Mouse (Mus musculus): ENCODE data around the gene Smim24. TPM values are rescaled to one million over a fixed set of nuclear protein-coding genes. Genes with fewer than 3 reads are reported as not detected.
A peak's percentile ranks its signal among the peaks of the same experiment; 100 is the strongest.

Gene Smim24
- polyA plus RNA-seq, 1 experiment from 2014 or later: 2.3 TPM

DNA sequence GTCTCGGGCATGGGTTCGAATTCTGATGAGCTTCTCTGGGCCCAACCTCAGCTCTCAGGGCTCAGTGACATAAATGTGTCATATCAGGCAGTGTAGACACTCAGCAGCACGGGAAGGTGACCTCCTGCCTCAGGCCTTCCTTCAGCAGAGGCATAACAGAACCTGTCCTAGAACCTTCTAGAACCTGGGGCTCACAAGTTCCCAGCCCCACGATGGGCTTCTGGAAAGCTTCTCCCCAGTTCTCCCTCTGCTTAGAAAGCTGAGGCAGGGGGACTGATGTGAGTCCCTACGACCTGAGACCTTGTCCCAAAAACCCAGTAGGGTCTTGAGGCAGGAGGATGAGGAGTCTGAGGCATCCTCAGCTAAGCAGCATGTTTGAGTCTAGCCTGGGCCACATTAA lies 22.3 kb downstream of the Smim24 start:
- ATAC-seq (ENCODE audit: low FRiP score): no peak
- Histone ChIP-seq H3K4me3 (ENCODE audit: low read depth, low read length) (no peak overlapping the region), H3K4me2 (no peak overlapping the region), H3K36me3 (ENCODE audit: control insufficient read depth, insufficient read depth, low read length) (no peaks in the 10 kb centered on the region), H3K27ac (ENCODE audit: low read depth, low read length) (no peak overlapping the region), H3K4me1 (ENCODE audit: control insufficient read depth, insufficient read depth, low read length) (peaks cover 27% of the 10 kb centered on the region), H3K9me3 (ENCODE audit: control insufficient read depth, low read length) (no peaks in the 10 kb centered on the region), H3K9ac (ENCODE audit: low read length) (no peak overlapping the region), H3K27me3 (ENCODE audit: control insufficient read depth, insufficient read depth, low read length) (no peaks in the 10 kb centered on the region; the same call in 1 of the 2 replicates)
- peak; percentile 81 for DNase-seq (ENCODE audit: low spot score, missing footprints)
- whole genome bisulfite sequencing: 80% methylated on average over 5 of the region's 5 CpGs

DNA sequence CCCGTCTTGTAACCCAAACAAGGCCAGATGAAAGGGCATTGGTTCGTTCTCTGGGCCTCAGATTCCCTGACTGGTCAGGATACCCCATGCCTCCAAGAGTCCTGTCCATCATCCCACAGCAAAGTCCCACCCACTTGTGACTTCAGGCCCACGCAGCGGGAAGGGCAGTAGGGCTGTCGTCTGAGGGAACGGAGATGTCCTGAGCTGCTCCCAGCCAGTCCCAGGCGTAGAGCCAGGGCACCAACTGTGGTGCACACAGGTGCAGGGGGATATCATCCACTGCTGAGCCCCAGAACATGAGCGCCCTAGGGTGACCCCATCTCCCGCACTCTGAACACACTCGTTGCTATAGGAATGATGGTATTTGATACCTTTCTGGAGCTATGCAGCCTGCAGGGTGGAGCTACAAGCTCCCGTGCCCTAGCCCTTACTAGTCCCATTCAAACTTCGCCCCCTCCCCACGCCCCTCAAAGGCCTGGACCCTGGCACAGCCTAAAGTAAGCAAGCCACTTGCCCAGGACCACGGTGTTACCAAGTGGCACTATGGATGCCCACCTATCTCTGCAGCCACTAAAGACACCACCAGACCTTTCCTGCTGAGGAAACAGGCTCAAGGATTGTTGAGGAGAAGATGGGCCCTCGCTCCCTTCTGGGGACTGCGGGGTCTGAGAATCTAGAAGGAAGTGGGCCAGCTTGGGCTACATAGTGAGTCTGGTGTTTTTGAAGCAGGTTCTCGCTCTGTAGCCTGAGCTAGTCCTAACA lies 22.9 kb downstream of the Smim24 start:
- no peak overlapping the region for H3K27ac ChIP-seq (ENCODE audit: low read depth, low read length)
- H3K4me2 ChIP-seq: no peak overlapping the region
- ATAC-seq (ENCODE audit: low FRiP score) (no peak), DNase-seq (ENCODE audit: low spot score, missing footprints) (peak; percentile 72)
- H3K4me1 ChIP-seq (ENCODE audit: control insufficient read depth, insufficient read depth, low read length): peaks cover 27% of the 10 kb centered on the region
- H3K9ac ChIP-seq (ENCODE audit: low read length): no peak overlapping the region
- WGBS: 68% methylated on average over 17 of the region's 17 CpGs
- no peaks in the 10 kb centered on the region; the same call in 1 of the 2 replicates for H3K27me3 ChIP-seq (ENCODE audit: control insufficient read depth, insufficient read depth, low read length)
- no peak overlapping the region for H3K4me3 ChIP-seq (ENCODE audit: low read depth, low read length)
- no peaks in the 10 kb centered on the region for H3K36me3 ChIP-seq (ENCODE audit: control insufficient read depth, insufficient read depth, low read length)
- no peaks in the 10 kb centered on the region for H3K9me3 ChIP-seq (ENCODE audit: control insufficient read depth, low read length)

DNA sequence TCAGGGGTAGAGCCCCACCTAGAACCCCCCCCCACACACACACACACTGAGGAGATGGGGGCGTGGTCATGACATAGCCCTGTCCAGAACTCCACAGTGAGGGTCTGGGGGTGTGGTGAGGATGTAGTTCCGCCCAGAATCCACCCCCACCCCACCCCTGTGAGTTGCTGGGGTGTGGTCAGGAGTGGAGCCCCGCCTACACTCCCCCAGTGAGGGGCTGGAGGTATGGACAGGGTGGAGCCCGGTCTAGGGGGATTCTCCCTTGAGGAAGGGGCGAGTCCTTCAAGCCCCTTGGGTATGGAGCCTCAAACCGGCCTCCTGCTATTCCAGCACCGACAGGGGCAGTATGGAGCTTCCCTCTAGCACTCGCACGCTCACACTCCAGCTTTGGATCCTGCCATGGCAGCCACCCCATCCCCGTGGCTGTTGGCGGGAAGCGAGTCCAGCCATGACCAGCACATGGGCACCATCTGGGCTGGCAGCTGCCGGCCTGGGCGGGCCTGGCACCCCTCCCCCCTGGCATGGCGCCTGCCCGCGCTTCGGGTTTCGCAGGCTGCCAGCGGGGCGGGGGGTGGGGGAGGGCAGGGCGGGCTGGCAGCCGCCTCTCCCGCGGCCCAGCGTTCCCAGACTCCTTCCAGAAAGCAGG lies 23.9 kb downstream of the Smim24 start:
- Histone ChIP-seq H3K9me3 (ENCODE audit: control insufficient read depth, low read length) (no peaks in the 10 kb centered on the region), H3K4me1 (ENCODE audit: control insufficient read depth, insufficient read depth, low read length) (peaks cover 27% of the 10 kb centered on the region), H3K4me3 (ENCODE audit: low read depth, low read length) (peak overlapping the region; percentile 31), H3K9ac (ENCODE audit: low read length) (peak overlapping the region; percentile 34), H3K4me2 (peak overlapping the region; percentile 69), H3K27ac (ENCODE audit: low read depth, low read length) (no peak overlapping the region), H3K27me3 (ENCODE audit: control insufficient read depth, insufficient read depth, low read length) (no peaks in the 10 kb centered on the region; the same call in 1 of the 2 replicates), H3K36me3 (ENCODE audit: control insufficient read depth, insufficient read depth, low read length) (no peaks in the 10 kb centered on the region)
- ATAC-seq (ENCODE audit: low FRiP score): peak; percentile 59
- DNase-seq (ENCODE audit: low spot score, missing footprints): peak; percentile 94
- WGBS: under 1% methylated on average over 25 of the region's 26 CpGs

DNA sequence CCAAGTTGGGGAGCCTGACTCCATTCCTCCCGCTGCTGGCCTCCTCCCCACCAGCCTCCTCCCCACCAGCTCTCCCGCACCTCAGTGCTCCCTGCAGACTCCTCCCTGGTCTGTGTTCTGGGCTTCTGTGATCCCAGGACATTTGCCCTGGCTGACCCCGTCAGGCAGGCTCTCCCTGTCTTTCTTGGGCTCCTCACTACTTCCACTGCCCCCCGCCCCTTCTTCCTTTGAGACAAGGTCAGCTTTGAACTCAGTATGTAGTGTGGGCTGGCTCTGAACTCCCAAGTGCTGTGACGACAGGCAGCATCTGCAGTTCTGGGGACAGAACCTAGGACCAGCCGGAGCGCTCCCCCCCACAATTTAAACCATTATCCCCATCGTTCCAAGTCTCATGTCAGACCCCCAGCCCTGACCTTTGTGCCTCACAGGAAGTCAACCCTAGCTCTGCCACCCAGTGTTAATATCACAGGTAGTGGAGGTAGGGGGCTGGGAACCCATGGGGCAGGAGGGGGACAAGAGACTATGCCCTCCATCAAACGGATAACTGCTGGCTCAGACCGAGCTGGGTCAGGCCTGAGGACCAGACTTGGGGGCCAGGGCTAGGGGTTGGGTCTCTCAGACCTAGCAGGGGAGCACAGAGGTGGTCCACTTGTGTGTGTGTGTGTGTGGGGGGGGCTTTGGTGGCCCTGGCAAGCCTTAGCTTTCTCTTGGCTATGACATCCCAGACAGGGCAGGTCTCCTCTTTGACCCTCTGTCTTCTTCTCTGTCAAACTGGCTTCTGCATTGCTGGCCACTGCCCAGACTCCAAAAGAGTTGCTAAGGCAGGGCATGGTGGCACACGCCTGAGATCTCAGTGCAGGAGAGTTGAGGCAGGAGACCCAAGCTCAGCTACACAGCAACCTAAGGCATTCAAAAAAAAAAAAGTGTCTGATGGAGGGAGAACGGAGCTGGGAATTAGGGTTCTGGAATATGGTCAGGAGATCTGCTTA lies 24.7 kb downstream of the Smim24 start:
- no peaks in the 10 kb centered on the region; the same call in 1 of the 2 replicates for H3K27me3 ChIP-seq (ENCODE audit: control insufficient read depth, insufficient read depth, low read length)
- DNase-seq (ENCODE audit: low spot score, missing footprints) (peak; percentile 82), ATAC-seq (ENCODE audit: low FRiP score) (0 out of 2 replicates have a peak, but pooled peaks have one; percentile 0)
- 43% methylated on average over 12 of the region's 12 CpGs for WGBS
- H3K36me3 ChIP-seq (ENCODE audit: control insufficient read depth, insufficient read depth, low read length): no peaks in the 10 kb centered on the region
- peak overlapping the region; percentile 69 for H3K4me2 ChIP-seq
- peak overlapping the region; percentile 34 for H3K9ac ChIP-seq (ENCODE audit: low read length)
- H3K27ac ChIP-seq (ENCODE audit: low read depth, low read length): no peak overlapping the region
- no peaks in the 10 kb centered on the region for H3K9me3 ChIP-seq (ENCODE audit: control insufficient read depth, low read length)
- peak overlapping the region; percentile 31 for H3K4me3 ChIP-seq (ENCODE audit: low read depth, low read length)
- H3K4me1 ChIP-seq (ENCODE audit: control insufficient read depth, insufficient read depth, low read length): peaks cover 27% of the 10 kb centered on the region

DNA sequence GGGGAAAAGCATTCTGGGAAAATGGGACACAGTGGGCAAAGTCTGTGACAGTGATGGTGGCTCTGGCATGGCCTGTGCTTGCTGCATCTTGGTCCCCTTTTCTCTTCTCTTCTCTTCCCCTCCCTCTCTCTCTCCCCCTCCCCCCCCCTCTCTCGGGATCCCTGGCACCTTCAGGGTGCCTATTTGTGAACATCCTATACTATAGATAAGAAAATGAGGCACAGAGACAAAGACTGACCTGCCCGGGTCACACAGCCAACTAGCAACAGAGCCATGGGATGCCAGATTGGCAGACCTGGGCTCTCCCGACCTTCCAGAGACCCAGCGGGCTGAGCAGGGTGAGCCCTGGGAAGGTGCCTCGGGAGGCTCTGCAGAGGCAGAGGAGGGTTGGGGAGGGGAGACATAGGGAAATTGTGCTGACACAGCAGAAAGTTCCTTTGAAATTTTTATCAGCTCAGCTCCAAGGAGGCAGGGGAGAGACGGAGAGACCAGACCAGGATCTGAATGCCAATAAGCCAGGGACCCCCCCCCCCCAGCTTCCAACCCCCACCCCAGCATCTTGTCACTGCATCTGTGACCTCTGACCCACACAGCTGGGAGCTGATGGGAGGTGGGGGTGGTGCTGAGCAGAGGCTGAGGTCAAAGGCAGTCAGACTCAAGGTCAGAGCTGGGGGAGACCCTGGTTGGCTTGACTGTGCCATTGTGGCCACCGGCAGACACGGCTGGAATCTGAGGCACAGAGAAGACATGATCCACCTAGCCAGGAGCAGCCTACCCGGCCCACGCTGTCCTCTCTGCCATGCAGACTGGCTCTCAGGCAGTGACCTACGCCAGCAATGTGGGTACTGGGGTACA lies 25.6 kb downstream of the Smim24 start:
- ATAC-seq (ENCODE audit: low FRiP score) (no peak), DNase-seq (ENCODE audit: low spot score, missing footprints) (peak; percentile 60)
- Histone ChIP-seq H3K27ac (ENCODE audit: low read depth, low read length) (no peak overlapping the region), H3K4me2 (no peak overlapping the region), H3K4me3 (ENCODE audit: low read depth, low read length) (no peak overlapping the region), H3K36me3 (ENCODE audit: control insufficient read depth, insufficient read depth, low read length) (no peaks in the 10 kb centered on the region), H3K27me3 (ENCODE audit: control insufficient read depth, insufficient read depth, low read length) (no peaks in the 10 kb centered on the region), H3K4me1 (ENCODE audit: control insufficient read depth, insufficient read depth, low read length) (peaks cover 27% of the 10 kb centered on the region), H3K9me3 (ENCODE audit: control insufficient read depth, low read length) (no peaks in the 10 kb centered on the region), H3K9ac (ENCODE audit: low read length) (no peak overlapping the region)
- 51% methylated on average over 11 of the region's 11 CpGs for WGBS

DNA sequence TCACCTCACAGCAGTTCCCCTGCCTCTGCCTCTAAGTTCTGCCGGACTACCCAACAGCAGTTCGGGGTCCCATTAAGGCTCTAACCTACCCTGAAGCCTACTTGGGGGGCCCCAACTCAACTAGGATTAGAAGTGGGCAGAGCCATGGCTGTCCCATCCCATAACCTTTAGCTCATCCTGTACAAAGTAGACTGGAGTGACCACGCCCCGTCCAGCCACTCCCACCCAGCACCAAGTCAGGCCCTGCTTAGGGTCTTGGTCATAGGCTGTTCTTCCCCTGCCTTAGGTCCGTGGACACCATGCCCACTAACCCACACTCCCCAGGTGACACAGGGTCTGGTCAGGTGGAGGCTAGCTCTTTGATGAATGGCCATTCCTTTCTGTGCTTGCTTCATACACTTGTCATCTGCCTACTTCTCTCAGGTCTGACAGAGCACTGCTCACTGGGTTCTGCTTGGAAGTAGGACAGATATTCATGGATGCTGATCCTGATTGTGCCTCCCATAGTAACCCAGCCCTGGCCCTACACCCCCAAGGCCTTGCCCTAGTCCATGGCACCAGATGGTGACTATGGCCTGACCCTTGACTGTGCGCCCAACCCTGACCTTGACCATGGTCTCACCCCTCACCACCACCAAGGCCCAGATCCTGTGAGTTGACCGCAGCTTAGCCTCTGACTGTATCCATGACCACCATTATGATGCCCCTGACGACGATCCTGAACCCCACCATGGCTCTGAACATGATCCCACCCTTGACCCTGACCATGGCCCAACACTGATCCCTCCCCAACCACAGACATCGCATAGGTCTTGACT lies 26.5 kb downstream of the Smim24 start:
- H3K4me3 ChIP-seq (ENCODE audit: low read depth, low read length): no peak overlapping the region
- no peak overlapping the region for H3K27ac ChIP-seq (ENCODE audit: low read depth, low read length)
- 92% methylated on average over 10 of the region's 10 CpGs for WGBS
- no peak overlapping the region for H3K9ac ChIP-seq (ENCODE audit: low read length)
- no peaks in the 10 kb centered on the region for H3K9me3 ChIP-seq (ENCODE audit: control insufficient read depth, low read length)
- DNase-seq (ENCODE audit: low spot score, missing footprints) (peak; percentile 81), ATAC-seq (ENCODE audit: low FRiP score) (no peak)
- peaks cover 19% of the 10 kb centered on the region for H3K4me1 ChIP-seq (ENCODE audit: control insufficient read depth, insufficient read depth, low read length)
- H3K36me3 ChIP-seq (ENCODE audit: control insufficient read depth, insufficient read depth, low read length): no peaks in the 10 kb centered on the region
- H3K27me3 ChIP-seq (ENCODE audit: control insufficient read depth, insufficient read depth, low read length): peaks cover 4% of the 10 kb centered on the region
- H3K4me2 ChIP-seq: no peak overlapping the region

DNA sequence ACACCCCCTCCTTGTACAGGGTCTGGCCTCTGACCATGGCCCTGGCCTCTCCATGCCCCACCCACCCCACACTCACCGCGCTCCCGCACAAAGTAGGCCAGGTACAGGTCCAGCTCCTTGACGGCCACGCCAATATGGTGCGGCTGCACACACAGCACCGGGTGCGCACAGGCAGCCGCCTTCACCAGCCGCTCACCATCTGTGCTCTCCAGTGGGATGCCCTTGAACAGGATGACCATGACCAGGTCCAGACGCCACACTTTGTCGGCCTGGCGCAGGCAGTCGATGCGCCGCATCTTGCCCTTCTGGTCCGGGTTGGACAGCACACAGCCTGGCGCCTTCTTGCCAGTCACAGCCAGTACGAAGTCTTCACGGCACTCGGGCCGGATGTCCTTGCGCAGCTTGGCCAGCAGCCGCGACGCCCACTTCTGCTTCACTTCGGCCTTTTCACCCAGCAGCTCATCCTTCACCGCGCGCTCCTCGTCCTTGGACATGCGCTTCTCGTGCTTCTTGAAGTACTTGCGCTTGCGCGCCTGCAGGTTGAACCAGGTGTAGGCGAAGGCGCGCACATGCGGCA lies 27.4 kb downstream of the Smim24 start:
- Histone ChIP-seq H3K4me3 (ENCODE audit: low read depth, low read length) (no peak overlapping the region), H3K9ac (ENCODE audit: low read length) (no peak overlapping the region), H3K36me3 (ENCODE audit: control insufficient read depth, insufficient read depth, low read length) (no peaks in the 10 kb centered on the region), H3K4me1 (ENCODE audit: control insufficient read depth, insufficient read depth, low read length) (peaks cover 17% of the 10 kb centered on the region), H3K27ac (ENCODE audit: low read depth, low read length) (no peak overlapping the region), H3K27me3 (ENCODE audit: control insufficient read depth, insufficient read depth, low read length) (peaks cover 13% of the 10 kb centered on the region), H3K4me2 (no peak overlapping the region), H3K9me3 (ENCODE audit: control insufficient read depth, low read length) (no peaks in the 10 kb centered on the region)
- DNase-seq (ENCODE audit: low spot score, missing footprints) (peak; percentile 35), ATAC-seq (ENCODE audit: low FRiP score) (no peak)
- 85% methylated on average over 40 of the region's 40 CpGs for WGBS

Data from midbrain, embryonic 11.5 days (tissue).